Mouse (Mus musculus) embryonic facial prominence, embryonic 13.5 days (tissue): ENCODE data around the gene Hoxd11. TPM values are rescaled to one million over a fixed set of nuclear protein-coding genes. Genes with fewer than 3 reads are reported as not detected.

Experiments used
- ATAC-seq: fragments of 200-750 bp; cut with Nextera tagmentation; 2 replicates; pipeline ENCODE4 v1.8.0; 2017; ENCODE audit warnings: low read depth; ENCODE audit not compliant: insufficient number of reproducible peaks, insufficient read depth, low FRiP score, low TSS enrichment
- H3K27ac ChIP-seq: fragments of 300-500 bp; sonication (generic); 2 replicates; pipeline ENCODE4 v1.5.1; 2015; ENCODE audit warnings: moderate library complexity, mild to moderate bottlenecking, inconsistent platforms
- H3K27me3 ChIP-seq: fragments of 300-500 bp; sonication (generic); 2 replicates; pipeline ENCODE4 v1.6.1; 2015; ENCODE audit warnings: mild to moderate bottlenecking, inconsistent platforms
- H3K36me3 ChIP-seq: fragments of 300-500 bp; sonication (generic); 2 replicates; pipeline ENCODE4 v1.6.1; 2015; ENCODE audit warnings: mild to moderate bottlenecking, inconsistent platforms
- H3K4me1 ChIP-seq: fragments of 300-500 bp; sonication (generic); 2 replicates; pipeline ENCODE4 v1.6.1; 2015; ENCODE audit warnings: inconsistent platforms
- H3K4me2 ChIP-seq: fragments of 300-500 bp; sonication (generic); 2 replicates; pipeline ENCODE4 v1.6.1; 2015; ENCODE audit warnings: moderate library complexity, mild to moderate bottlenecking, inconsistent platforms
- H3K4me3 ChIP-seq: fragments of 300-500 bp; sonication (generic); 2 replicates; pipeline ENCODE4 v1.5.1; 2015; ENCODE audit warnings: mild to moderate bottlenecking, inconsistent platforms
- H3K9ac ChIP-seq: fragments of 300-500 bp; sonication (generic); 2 replicates; pipeline ENCODE4 v1.6.1; 2015; ENCODE audit warnings: mild to moderate bottlenecking, inconsistent platforms
- H3K9me3 ChIP-seq: fragments of 300-500 bp; sonication (generic); 2 replicates; pipeline ENCODE4 v1.6.1; 2016; ENCODE audit warnings: inconsistent platforms
- WGBS: fragments of 180-500 bp; shearing (Covaris S2); methylation state at CpG from one replicate; pipeline ENCODE4 v1.1.7; 2015; ENCODE audit warnings: mixed read lengths; 5-methylcytosine and 5-hydroxymethylcytosine counted together
- polyA plus RNA-seq: library from polyadenylated mRNA; unstranded; fragments of >200 nt; fragmentation: Nextera tagmentation; extraction: Ambion mirVana; gene quantifications from 2 replicates; pipeline ENCODE4 v1.2.1, GENCODE M21; 2015

Hoxd11 gene
- polyA plus RNA-seq, 1 experiment from 2014 or later = not detected

GRCm38 (mm10) chr2:74667842-74668357 is 11.5 kb upstream of the Hoxd11 start, which contains the start of gene Hoxd13:
Hoxd13 (plus strand) TSS chr2:74668310.
- Histone ChIP-seq H3K36me3 (no peaks in the 10 kb centered on the region), H3K4me3 (peak within 1 kb of the TSS; percentile 37), H3K4me1 (peaks cover 22% of the 10 kb centered on the region), H3K9ac (0 out of 2 replicates have a peak within 1 kb of the TSS, but pooled peaks have one; percentile 16), H3K9me3 (no peaks in the 10 kb centered on the region), H3K27ac (no peak within 1 kb of the TSS), H3K4me2 (peak within 1 kb of the TSS; percentile 62), H3K27me3 (peaks cover 96% of the 10 kb centered on the region)
- WGBS = 1% methylated on average over 29 of the region's 51 CpGs
- ATAC-seq = no peak

- WGBS = under 1% methylated on average over 53 of the region's 74 CpGs
- no peaks in the 10 kb centered on the region for H3K9me3 ChIP-seq
- peak overlapping the region; percentile 37 for H3K4me3 ChIP-seq
- peaks cover 96% of the 10 kb centered on the region for H3K27me3 ChIP-seq
- ATAC-seq = no peak
- H3K9ac ChIP-seq = 0 out of 2 replicates have a peak overlapping the region, but pooled peaks have one; percentile 16
- H3K27ac ChIP-seq = no peak overlapping the region
- H3K4me1 ChIP-seq = peaks cover 18% of the 10 kb centered on the region
- no peaks in the 10 kb centered on the region for H3K36me3 ChIP-seq
- H3K4me2 ChIP-seq = peak overlapping the region; percentile 62
Observed at GRCm38 (mm10) chr2:74668370-74669229, 10.8 kb upstream of the Hoxd11 start.

GRCm38 (mm10) chr2:74669230-74669578 is 10.2 kb upstream of the Hoxd11 start:
- no peaks in the 10 kb centered on the region for H3K36me3 ChIP-seq
- peaks cover 96% of the 10 kb centered on the region for H3K27me3 ChIP-seq
- H3K4me2 ChIP-seq = no peak overlapping the region
- H3K9me3 ChIP-seq = no peaks in the 10 kb centered on the region
- 2% methylated on average over 3 of the region's 3 CpGs for WGBS
- H3K9ac ChIP-seq = no peak overlapping the region
- peaks cover 18% of the 10 kb centered on the region for H3K4me1 ChIP-seq
- ATAC-seq = no peak
- H3K27ac ChIP-seq = no peak overlapping the region
- no peak overlapping the region for H3K4me3 ChIP-seq

DNA sequence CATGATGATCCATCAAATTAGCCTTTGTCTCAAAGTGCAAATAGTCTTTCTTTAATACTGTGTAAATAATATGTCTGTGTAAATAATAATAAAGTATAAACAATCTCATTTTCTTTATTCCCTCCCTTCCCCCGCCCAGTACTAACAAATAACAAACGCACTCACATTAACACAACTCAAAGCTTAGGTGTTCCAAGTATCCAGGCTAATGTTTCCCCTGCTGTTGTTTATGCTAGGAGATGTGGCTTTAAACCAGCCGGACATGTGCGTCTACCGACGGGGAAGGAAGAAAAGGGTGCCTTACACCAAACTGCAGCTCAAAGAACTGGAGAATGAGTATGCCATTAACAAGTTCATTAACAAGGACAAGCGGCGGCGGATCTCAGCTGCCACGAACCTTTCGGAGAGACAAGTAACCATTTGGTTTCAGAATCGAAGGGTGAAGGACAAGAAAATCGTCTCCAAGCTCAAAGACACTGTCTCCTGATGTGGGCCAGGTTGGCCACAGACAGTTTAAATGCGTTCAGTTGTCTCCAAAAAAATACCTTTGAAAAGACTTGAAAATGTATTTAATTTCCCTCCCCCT is 9.6 kb upstream of the Hoxd11 start:
- Histone ChIP-seq H3K4me1 (peaks cover 18% of the 10 kb centered on the region), H3K9ac (no peak overlapping the region), H3K4me2 (no peak overlapping the region), H3K9me3 (no peaks in the 10 kb centered on the region), H3K27ac (no peak overlapping the region), H3K4me3 (no peak overlapping the region), H3K36me3 (no peaks in the 10 kb centered on the region), H3K27me3 (peaks cover 96% of the 10 kb centered on the region)
- WGBS = 1% methylated on average over 14 of the region's 14 CpGs
- no peak for ATAC-seq

GRCm38 (mm10) chr2:74670632-74671188 is 8.6 kb upstream of the Hoxd11 start:
- Histone ChIP-seq H3K4me1 (peaks cover 21% of the 10 kb centered on the region), H3K36me3 (no peaks in the 10 kb centered on the region), H3K4me3 (no peak overlapping the region), H3K9me3 (no peaks in the 10 kb centered on the region), H3K9ac (no peak overlapping the region), H3K27ac (no peak overlapping the region), H3K4me2 (no peak overlapping the region), H3K27me3 (peaks cover 97% of the 10 kb centered on the region)
- 3% methylated on average over 3 of the region's 3 CpGs for WGBS
- no peak for ATAC-seq

GRCm38 (mm10) chr2:74671847-74672246 is 7.5 kb upstream of the Hoxd11 start:
- Histone ChIP-seq H3K9ac (no peak overlapping the region), H3K4me1 (peaks cover 21% of the 10 kb centered on the region), H3K4me3 (no peak overlapping the region), H3K27ac (no peak overlapping the region), H3K36me3 (no peaks in the 10 kb centered on the region), H3K27me3 (peaks cover 99% of the 10 kb centered on the region), H3K9me3 (no peaks in the 10 kb centered on the region), H3K4me2 (no peak overlapping the region)
- no peak for ATAC-seq
- WGBS = 5% methylated on average over 5 of the region's 5 CpGs

DNA sequence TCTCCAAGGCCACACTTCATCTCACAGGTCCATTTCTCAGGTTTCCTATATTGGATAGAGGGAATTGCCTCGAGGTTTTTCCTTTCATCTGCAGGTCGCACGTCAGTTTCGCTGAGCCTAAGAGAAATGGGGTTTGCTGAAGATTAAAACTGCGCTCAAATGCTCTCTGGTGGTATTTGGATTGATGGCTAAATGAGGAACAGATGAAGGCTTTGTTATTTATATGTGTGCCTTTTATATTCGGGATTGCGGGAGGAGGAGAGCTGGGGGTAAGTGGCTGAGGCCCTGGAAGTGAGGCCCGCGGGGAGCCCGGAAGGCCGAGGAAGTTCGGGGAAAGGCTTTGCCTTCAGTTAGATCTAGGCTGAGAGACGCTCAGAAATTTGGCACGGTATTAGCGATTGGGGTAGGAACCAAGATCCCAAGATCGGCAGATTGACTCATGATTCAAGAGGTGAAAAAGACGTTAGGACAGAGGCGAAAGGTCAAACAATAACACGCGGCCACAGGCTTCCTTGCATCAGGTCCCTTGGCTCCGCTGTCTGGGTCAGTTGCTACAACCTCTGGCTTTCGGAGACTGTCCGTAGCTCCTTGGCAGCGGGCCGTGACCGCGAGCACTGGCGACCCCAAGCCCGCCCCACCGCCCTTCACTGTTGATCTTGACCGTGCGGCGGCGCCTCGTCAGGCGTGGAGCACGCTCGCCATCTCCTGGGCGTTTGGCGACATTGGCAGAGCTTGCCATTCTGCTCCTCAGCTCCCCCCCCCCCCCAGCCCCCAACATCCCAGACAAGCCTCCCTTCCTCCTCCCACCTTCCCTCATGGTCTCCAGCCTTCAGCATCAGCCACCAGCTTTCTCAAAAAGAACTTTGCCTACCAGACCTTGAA is 6.6 kb upstream of the Hoxd11 start:
- peak; percentile 53; the same call in 1 of the 2 replicates for ATAC-seq
- Histone ChIP-seq H3K9ac (no peak overlapping the region), H3K4me3 (peak overlapping the region; percentile 38), H3K9me3 (no peaks in the 10 kb centered on the region), H3K27me3 (peaks cover 99% of the 10 kb centered on the region), H3K4me1 (peaks cover 19% of the 10 kb centered on the region), H3K36me3 (no peaks in the 10 kb centered on the region), H3K4me2 (peak overlapping the region; percentile 63), H3K27ac (no peak overlapping the region)
- WGBS = 1% methylated on average over 39 of the region's 40 CpGs

- no peak overlapping the region for H3K4me2 ChIP-seq
- H3K9me3 ChIP-seq = no peaks in the 10 kb centered on the region
- H3K36me3 ChIP-seq = no peaks in the 10 kb centered on the region
- WGBS = under 1% methylated on average over 24 of the region's 24 CpGs
- H3K4me1 ChIP-seq = 0 out of 2 replicates have a peak, but pooled peaks cover 9% of the 10 kb centered on the region
- H3K9ac ChIP-seq = no peak overlapping the region
- no peak for ATAC-seq
- no peak overlapping the region for H3K27ac ChIP-seq
- no peak overlapping the region for H3K4me3 ChIP-seq
- peaks cover 99% of the 10 kb centered on the region for H3K27me3 ChIP-seq
Observed at GRCm38 (mm10) chr2:74673835-74674425, 5.4 kb upstream of the Hoxd11 start.

DNA sequence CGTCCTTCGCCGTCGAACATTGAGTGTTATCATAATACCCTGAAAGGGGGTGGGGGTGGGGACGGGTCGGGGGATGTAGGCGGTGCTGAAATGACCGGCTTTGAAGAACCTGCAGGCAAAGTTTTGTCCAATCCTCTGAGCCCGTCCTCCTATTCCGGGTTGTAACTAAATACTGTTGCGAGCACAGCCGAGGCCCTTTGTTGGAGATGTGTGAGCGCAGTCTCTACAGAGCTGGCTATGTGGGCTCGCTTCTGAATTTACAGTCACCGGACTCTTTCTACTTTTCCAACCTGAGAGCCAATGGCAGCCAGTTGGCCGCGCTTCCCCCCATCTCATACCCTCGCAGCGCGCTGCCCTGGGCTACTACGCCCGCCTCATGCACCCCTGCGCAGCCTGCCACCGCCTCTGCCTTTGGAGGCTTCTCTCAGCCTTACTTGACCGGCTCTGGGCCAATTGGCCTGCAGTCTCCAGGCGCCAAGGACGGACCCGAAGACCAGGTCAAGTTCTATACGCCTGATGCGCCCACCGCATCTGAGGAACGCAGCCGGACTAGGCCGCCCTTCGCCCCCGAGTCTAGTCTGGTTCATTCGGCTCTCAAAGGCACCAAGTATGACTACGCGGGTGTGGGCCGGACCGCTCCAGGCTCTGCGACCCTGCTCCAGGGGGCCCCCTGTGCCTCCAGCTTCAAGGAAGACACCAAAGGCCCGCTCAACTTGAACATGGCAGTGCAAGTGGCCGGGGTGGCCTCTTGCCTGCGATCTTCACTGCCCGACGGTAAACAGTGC is 4.3 kb upstream of the Hoxd11 start, which contains the start of gene Hoxd12:
TSS of gene Hoxd12 (plus strand) at position 133 of the 785 bp plus-strand sequence.
- no peak for ATAC-seq
- no peaks in the 10 kb centered on the region for H3K9me3 ChIP-seq
- H3K4me2 ChIP-seq = no peak within 1 kb of the TSS
- no peak within 1 kb of the TSS for H3K4me3 ChIP-seq
- H3K9ac ChIP-seq = no peak within 1 kb of the TSS
- H3K4me1 ChIP-seq = 0 out of 2 replicates have a peak, but pooled peaks cover 15% of the 10 kb centered on the region
- H3K36me3 ChIP-seq = no peaks in the 10 kb centered on the region
- peaks cover 99% of the 10 kb centered on the region for H3K27me3 ChIP-seq
- H3K27ac ChIP-seq = no peak within 1 kb of the TSS
- 1% methylated on average over 47 of the region's 47 CpGs for WGBS

DNA sequence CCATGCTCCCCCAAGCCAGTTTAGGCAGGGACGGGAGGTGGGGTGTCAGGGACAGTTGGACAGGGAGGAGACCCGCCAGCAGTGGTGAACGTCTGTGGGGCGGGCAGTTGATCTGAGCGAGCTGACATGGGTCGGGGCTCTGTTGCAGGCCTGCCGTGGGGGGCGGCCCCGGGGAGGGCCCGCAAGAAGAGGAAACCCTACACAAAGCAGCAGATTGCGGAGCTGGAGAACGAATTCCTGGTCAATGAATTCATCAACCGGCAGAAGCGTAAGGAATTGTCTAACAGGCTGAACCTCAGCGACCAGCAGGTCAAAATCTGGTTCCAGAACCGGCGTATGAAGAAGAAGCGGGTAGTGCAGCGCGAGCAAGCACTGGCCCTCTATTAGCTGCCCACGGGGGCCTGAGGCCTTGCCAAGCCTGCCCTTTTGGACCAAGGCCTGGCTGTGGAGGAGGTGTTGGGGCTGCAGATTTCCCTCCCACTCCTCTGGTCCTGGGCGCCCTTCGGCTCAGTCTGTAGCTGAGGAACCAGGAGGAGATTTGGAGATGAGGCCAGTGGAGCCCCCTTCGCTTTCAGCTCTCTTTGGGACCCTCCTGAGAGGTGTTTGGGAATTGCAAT is 3.6 kb upstream of the Hoxd11 start:
- 5% methylated on average over 24 of the region's 24 CpGs for WGBS
- no peak overlapping the region for H3K4me2 ChIP-seq
- H3K4me3 ChIP-seq = no peak overlapping the region
- ATAC-seq = peak; percentile 38; the same call in 1 of the 2 replicates
- H3K27ac ChIP-seq = no peak overlapping the region
- H3K9ac ChIP-seq = no peak overlapping the region
- peaks cover 100% of the 10 kb centered on the region for H3K27me3 ChIP-seq
- H3K36me3 ChIP-seq = no peaks in the 10 kb centered on the region
- H3K4me1 ChIP-seq = 0 out of 2 replicates have a peak, but pooled peaks cover 15% of the 10 kb centered on the region
- no peaks in the 10 kb centered on the region for H3K9me3 ChIP-seq
